Mouse (Mus musculus) layer of hippocampus, adult 8-10 months (tissue): ENCODE data around the gene Ttc17. TPM values are rescaled to one million over a fixed set of nuclear protein-coding genes. Genes with fewer than 3 reads are reported as not detected.

ENCODE experiments used
- DNase-seq, 2 experiments: peaks; one replicate each; pipeline ENCODE4 v3.0.0; 2022; ENCODE audit warnings: low spot score in 2 of 2
- microRNA-seq, 2 experiments: library from miRNA; unstranded; fragments of <30 nt; microRNA quantifications; one replicate each; pipeline ENCODE4 v1.2.0; 2022
- total RNA-seq, 4 experiments: library from RNA; stranded (reverse); gene quantifications; 2 replicates each; pipeline ENCODE4 v1.2.4; 2022

Gene Ttc17
- total RNA-seq, 4 experiments from 2014 or later: 37.3 to 39.9 (median 38.4) TPM

GRCm38 (mm10) chr2:94262917-94263529, 143.5 kb downstream of the Ttc17 start:
- no peak for DNase-seq

DNA sequence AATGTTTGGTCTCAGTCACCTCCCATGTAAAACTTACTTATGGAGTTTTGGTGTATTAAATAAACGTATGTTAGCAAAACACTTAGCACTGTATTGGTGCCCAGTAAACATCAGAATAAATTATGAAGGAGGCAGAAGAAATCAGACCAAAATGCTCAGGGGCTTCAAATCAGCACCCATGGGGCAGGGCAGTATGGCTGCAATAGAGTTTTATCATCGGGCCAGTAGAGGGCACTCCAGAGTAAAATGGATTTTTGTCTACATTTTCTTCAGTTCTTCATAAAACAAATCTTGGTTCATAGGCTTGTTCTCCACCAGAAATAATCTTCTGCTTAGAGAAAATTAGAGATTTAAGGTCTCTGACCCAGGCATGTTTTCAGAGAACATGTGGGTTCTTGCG, 152.4 kb downstream of the Ttc17 start:
- DNase-seq: no peak

Small RNA genes lying within 50 kb of the gene (microRNA-seq; reads per million reads assigned to microRNA genes)
- 4.5 to 11.2 reads per million in 2 experiments for gene Mir670

Other genes starting within 250 kb of the Ttc17 start
- 10 to 100 TPM; 67.5 to 81.8 (median 71.7) TPM for gene Hsd17b12, start 248.7 kb downstream of the Ttc17 start, total RNA-seq
- gene Api5, start 31.4 kb upstream of the Ttc17 start, total RNA-seq: 10 to 100 TPM; 57.7 to 70.2 (median 62.9) TPM